Mouse (Mus musculus) CH12.LX (cell line): ENCODE measurements around the gene Sppl2b.

ENCODE experiments used
- CHD2 ChIP-seq: IDR thresholded peaks from 2 replicates; pipeline ENCODE4 v1.6.1; 2011; ENCODE audit warnings: low read length, improper control_type of control experiment
- CTCF ChIP-seq, 2 experiments: IDR thresholded peaks in 1 of 2; conservative IDR thresholded peaks in 1 of 2; 2 replicates each; pipeline ENCODE4 v1.5.1; 2011 to 2012; ENCODE audit warnings: low read depth in 2 of 2, low read length in 2 of 2, improper control_type of control experiment in 1 of 2, inconsistent platforms in 1 of 2, mild to moderate bottlenecking in 1 of 2, moderate library complexity in 1 of 2
- E2F4 ChIP-seq: IDR thresholded peaks from 2 replicates; pipeline ENCODE4 v1.6.1; 2011; ENCODE audit warnings: low read depth, low read length, improper control_type of control experiment; ENCODE audit not compliant: insufficient replicate concordance
- ELF1 ChIP-seq: IDR thresholded peaks from 2 replicates; pipeline ENCODE4 v1.6.1; 2014; ENCODE audit warnings: low read depth, mild to moderate bottlenecking, inconsistent platforms, low read length, improper control_type of control experiment
- EP300 ChIP-seq: IDR thresholded peaks from 2 replicates; pipeline ENCODE4 v1.6.1; 2011; ENCODE audit warnings: low read length, improper control_type of control experiment
- JUN ChIP-seq: IDR thresholded peaks from 2 replicates; pipeline ENCODE4 v1.6.1; 2011; ENCODE audit warnings: low read depth, mild to moderate bottlenecking, low read length, improper control_type of control experiment, moderate library complexity; ENCODE audit not compliant: insufficient read depth
- MXI1 ChIP-seq: IDR thresholded peaks from 2 replicates; pipeline ENCODE4 v1.6.1; 2011; ENCODE audit warnings: mild to moderate bottlenecking, low read depth, low read length, improper control_type of control experiment
- MYC ChIP-seq: IDR thresholded peaks from 2 replicates; pipeline ENCODE4 v1.6.1; 2011; ENCODE audit warnings: low read depth, mild to moderate bottlenecking, improper control_type of control experiment, low read length
- POLR2A ChIP-seq: IDR thresholded peaks from 2 replicates; pipeline ENCODE4 v1.6.1; 2011; ENCODE audit warnings: low read depth, mild to moderate bottlenecking, improper control_type of control experiment, low read length
- POLR2AphosphoS2 ChIP-seq: IDR thresholded peaks from 2 replicates; pipeline ENCODE4 v1.6.1; 2011; ENCODE audit warnings: low read depth, low read length, improper control_type of control experiment
- TCF12 ChIP-seq: IDR thresholded peaks from 2 replicates; pipeline ENCODE4 v1.6.1; 2014; ENCODE audit warnings: low read depth, mild to moderate bottlenecking, inconsistent platforms, low read length, improper control_type of control experiment
- USF1 ChIP-seq: IDR thresholded peaks from 2 replicates; pipeline ENCODE4 v1.6.1; 2014; ENCODE audit warnings: low read depth, mild to moderate bottlenecking, inconsistent platforms, low read length, improper control_type of control experiment
- USF2 ChIP-seq: conservative IDR thresholded peaks from 2 replicates; pipeline ENCODE4 v1.6.1; 2011; ENCODE audit warnings: low read depth, low read length, improper control_type of control experiment

GRCm38 (mm10) chr10:80895697-80896096 lies 40.6 kb downstream of the Sppl2b start:
- TF ChIP-seq MYC (no peak), CTCF (conservative IDR thresholded peaks at IDR 0.05 in 1 of 2, IDR thresholded peaks at IDR 0.05 in 1 of 2; ENCODE audit: low read depth in 2 of 2, low read length in 2 of 2) (no peak), POLR2A (no peak), JUN (no peak), TCF12 (no peak), MXI1 (no peak), CHD2 (no peak), E2F4 (no peak), USF2 (no peak), USF1 (no peak), POLR2AphosphoS2 (no peak), EP300 (no peak), ELF1 (no peak)
